Mouse (Mus musculus) gastrocnemius, postnatal 4 days (tissue): ENCODE data around the gene Hoxb4. TPM values are rescaled to one million over a fixed set of nuclear protein-coding genes. Genes with fewer than 3 reads are reported as not detected.

Experiments used
- DNase-seq, 2 experiments: peaks; one replicate each; pipeline ENCODE4 v3.0.0; 2021 to 2022; ENCODE audit warnings: low spot score in 2 of 2, mixed read lengths in 2 of 2
- total RNA-seq, 2 experiments: library from RNA; stranded (reverse); gene quantifications; 2 replicates each; pipeline ENCODE4 v1.2.3; 2021

Hoxb4 gene
- total RNA-seq, 2 experiments from 2014 or later = 0.57 to 0.91 TPM

- no peak for DNase-seq
These were observed 14.0 kb downstream of the Hoxb4 start for GRCm38 (mm10) chr11:96332105-96332504.

- no peak for DNase-seq
These were observed 14.6 kb downstream of the Hoxb4 start for GRCm38 (mm10) chr11:96332618-96333032.

GRCm38 (mm10) chr11:96333241-96334001 is 15.4 kb downstream of the Hoxb4 start:
- DNase-seq = no peak

GRCm38 (mm10) chr11:96334002-96334364 is 15.9 kb downstream of the Hoxb4 start:
- no peak for DNase-seq

GRCm38 (mm10) chr11:96334998-96335397 is 16.9 kb downstream of the Hoxb4 start:
- no peak for DNase-seq

GRCm38 (mm10) chr11:96336597-96336996 is 18.5 kb downstream of the Hoxb4 start:
- no peak for DNase-seq

- DNase-seq = no peak
These were observed 19.0 kb downstream of the Hoxb4 start for GRCm38 (mm10) chr11:96337026-96337425.

GRCm38 (mm10) chr11:96338957-96339855 is 21.1 kb downstream of the Hoxb4 start:
- DNase-seq = no peak

- DNase-seq = no peak
These were observed 22.8 kb downstream of the Hoxb4 start for GRCm38 (mm10) chr11:96340698-96341365.

- DNase-seq = no peak
These were observed 23.9 kb downstream of the Hoxb4 start for GRCm38 (mm10) chr11:96341701-96342575.

- DNase-seq = no peak
These were observed 24.5 kb downstream of the Hoxb4 start for GRCm38 (mm10) chr11:96342576-96342930.

GRCm38 (mm10) chr11:96343206-96343745 is 25.2 kb downstream of the Hoxb4 start:
- no peak for DNase-seq

- DNase-seq = no peak
These were observed 26.2 kb downstream of the Hoxb4 start for GRCm38 (mm10) chr11:96344061-96344877.

- no peak for DNase-seq
These were observed 26.8 kb downstream of the Hoxb4 start for GRCm38 (mm10) chr11:96344878-96345159.

- DNase-seq = no peak
These were observed 27.3 kb downstream of the Hoxb4 start for GRCm38 (mm10) chr11:96345220-96345892.

GRCm38 (mm10) chr11:96345893-96346806 is 28.1 kb downstream of the Hoxb4 start:
- no peak for DNase-seq

GRCm38 (mm10) chr11:96346916-96347520 is 29.0 kb downstream of the Hoxb4 start:
- DNase-seq = no peak

GRCm38 (mm10) chr11:96347717-96348116 is 29.6 kb downstream of the Hoxb4 start:
- no peak for DNase-seq
